Mouse (Mus musculus) bone marrow, adult 2 months (tissue): ENCODE results near the gene Cpt1a.

ENCODE experiments used
- CTCF ChIP-seq: fragments of 200-500 bp; IDR thresholded peaks from 2 replicates; pipeline ENCODE4 v1.5.1; 2011; ENCODE audit warnings: low read length, control low read depth; ENCODE audit not compliant: control insufficient read depth, insufficient read depth
- POLR2A ChIP-seq: fragments of 200-500 bp; IDR thresholded peaks from 2 replicates; pipeline ENCODE4 v1.6.1; 2011; ENCODE audit warnings: low read depth, mild to moderate bottlenecking, control low read depth, low read length, borderline replicate concordance; ENCODE audit not compliant: control insufficient read depth

DNA sequence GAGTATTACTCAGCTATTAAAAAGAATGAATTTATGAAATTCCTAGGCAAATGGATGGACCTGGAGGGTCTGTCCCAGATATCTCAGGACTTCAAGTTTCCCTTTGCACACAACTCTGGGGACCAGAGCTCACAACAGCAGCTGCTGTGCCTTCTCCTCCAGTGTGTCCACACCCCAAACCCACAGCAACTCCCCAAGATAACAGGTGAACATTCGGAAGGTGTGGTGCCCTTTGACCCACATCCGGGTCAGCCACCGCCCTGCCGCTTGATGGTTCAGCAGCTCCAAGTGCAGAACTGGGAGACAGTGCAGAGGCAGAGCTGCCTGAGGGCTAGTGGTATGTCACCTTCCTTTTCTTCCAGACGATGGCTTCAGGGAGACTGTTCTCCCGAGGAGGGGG lies 26.9 kb upstream of the Cpt1a start:
- TF ChIP-seq CTCF = no peak
- no peak for TF ChIP-seq POLR2A
